Mouse (Mus musculus) lung, postnatal 0 days (tissue): Measurements from ENCODE around the gene Fancd2.

Source experiments
- CTCF ChIP-seq: IDR thresholded peaks from 2 replicates; pipeline ENCODE4 v1.5.1; 2016; ENCODE audit warnings: antibody characterized with exemption, mild to moderate bottlenecking
- EP300 ChIP-seq: IDR thresholded peaks from 2 replicates; pipeline ENCODE4 v1.6.1; 2016; ENCODE audit warnings: antibody characterized with exemption, mild to moderate bottlenecking, control low read depth

DNA sequence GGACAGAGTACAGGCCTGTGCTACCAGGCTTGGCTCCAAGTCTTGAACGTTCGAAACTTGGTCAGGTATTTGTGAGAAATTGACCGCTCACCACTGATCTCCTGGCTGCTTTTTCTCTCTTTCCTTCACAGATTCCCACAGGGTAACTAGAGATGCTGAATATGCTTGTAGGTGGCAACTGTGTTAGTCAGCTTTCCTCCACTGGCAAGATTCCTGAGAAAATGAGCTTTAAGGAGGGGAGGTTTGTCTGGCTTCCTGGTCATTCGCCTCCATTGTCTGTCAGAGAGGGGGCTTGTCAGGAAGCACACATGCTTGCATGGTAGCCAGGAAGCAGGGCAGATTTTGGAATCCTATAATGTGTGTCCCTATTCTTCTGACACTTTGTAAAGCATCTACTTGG is 51.5 kb downstream of the Fancd2 start:
- no peak for TF ChIP-seq CTCF
- no peak for TF ChIP-seq EP300
